Mouse (Mus musculus): Measurements from ENCODE around the gene Gm20835. TPM values are rescaled to one million over a fixed set of nuclear protein-coding genes. Genes with fewer than 3 reads are reported as not detected.
"Not testable (repeated sequence)": the region's sequence is repeated elsewhere in the genome, so short reads cannot be mapped to it uniquely, and the experiment has no call there.

The Gm20835 gene
- total RNA-seq (2012; rRNA removed), result not detected in 2 replicates

- H3K4me1 ChIP-seq (ENCODE audit: control insufficient read depth in 2 of 2, insufficient read depth in 2 of 2, low read length in 2 of 2, poor library complexity in 1 of 2); H3K27ac ChIP-seq (ENCODE audit: insufficient read depth, low read depth, low read length, poor library complexity, severe bottlenecking); H3K4me3 ChIP-seq (ENCODE audit: insufficient read depth in 1 of 2, low read depth in 1 of 2, low read length in 2 of 2, poor library complexity in 1 of 2, severe bottlenecking in 1 of 2); H3K9ac ChIP-seq (ENCODE audit: insufficient read depth, low read depth, low read length, poor library complexity, severe bottlenecking); DNase-seq (ENCODE audit: low read depth, low spot score); H3K36me3 ChIP-seq (ENCODE audit: control insufficient read depth, insufficient read depth, low read length, poor library complexity, severe bottlenecking); H3K9me3 ChIP-seq (ENCODE audit: control insufficient read depth, insufficient read depth, low read depth, low read length); in situ Hi-C loops (cut with MboI; ENCODE audit: low sequenced_read_pairs in 2 of 2, unreplicated experiment in 2 of 2): not testable (repeated sequence)
Observed at GRCm38 (mm10) chrY:36735190-36735589, at the start of gene Gm20835. TSS of gene Gm20835 (minus strand) at chrY:36735290.

Data from ES-E14 (cell line).